Mouse (Mus musculus): ENCODE results near the gene Trim30a. TPM values are rescaled to one million over a fixed set of nuclear protein-coding genes. Genes with fewer than 3 reads are reported as not detected.

The Trim30a gene
- polyA plus RNA-seq, 1 experiment = 1.6 TPM

GRCm38 (mm10) chr7:104401140-104401539 is 63.9 kb downstream of the Trim30a start:
- H3K27ac ChIP-seq (ENCODE audit: insufficient read depth, low read length) = no peak overlapping the region
- no peak for TF ChIP-seq CTCF (IDR thresholded peaks at IDR 0.05; ENCODE audit: borderline replicate concordance, insufficient read depth, low read depth, low read length)
- TF ChIP-seq POLR2A (IDR thresholded peaks at IDR 0.05; ENCODE audit: borderline replicate concordance, insufficient read depth, low read length) = no peak
- H3K4me3 ChIP-seq (replicated peaks; ENCODE audit: insufficient read depth, low read depth, low read length) = no peak overlapping the region
- H3K27me3 ChIP-seq (ENCODE audit: control insufficient read depth, insufficient read depth, low read length) = no peaks in the 10 kb centered on the region
- DNase-seq = no peak
- no peaks in the 10 kb centered on the region for H3K4me1 ChIP-seq (ENCODE audit: control insufficient read depth, insufficient read depth, low read length)

GRCm38 (mm10) chr7:104400698-104401097 is 64.3 kb downstream of the Trim30a start, which contains the start of gene Trim30c:
Gene Trim30c (minus strand): TSS chr7:104400837.
- WGBS = 64% methylated on average over 1 of the region's 1 CpGs
- Histone ChIP-seq H3K4me1 (ENCODE audit: control insufficient read depth, insufficient read depth, low read length) (no peaks in the 10 kb centered on the region), H3K4me3 (replicated peaks; ENCODE audit: insufficient read depth, low read depth, low read length) (no peak within 1 kb of the TSS), H3K27ac (ENCODE audit: insufficient read depth, low read length) (no peak within 1 kb of the TSS), H3K27me3 (ENCODE audit: control insufficient read depth, insufficient read depth, low read length) (no peaks in the 10 kb centered on the region)
- TF ChIP-seq CTCF (IDR thresholded peaks at IDR 0.05; ENCODE audit: borderline replicate concordance, insufficient read depth, low read depth, low read length) (no peak), POLR2A (IDR thresholded peaks at IDR 0.05; ENCODE audit: borderline replicate concordance, insufficient read depth, low read length) (no peak)
- DNase-seq = no peak

- 64% methylated on average over 1 of the region's 1 CpGs for WGBS
- TF ChIP-seq POLR2A (IDR thresholded peaks at IDR 0.05; ENCODE audit: borderline replicate concordance, insufficient read depth, low read length) = no peak
- TF ChIP-seq CTCF (IDR thresholded peaks at IDR 0.05; ENCODE audit: borderline replicate concordance, insufficient read depth, low read depth, low read length) = no peak
- no peaks in the 10 kb centered on the region for H3K4me1 ChIP-seq (ENCODE audit: control insufficient read depth, insufficient read depth, low read length)
- H3K27me3 ChIP-seq (ENCODE audit: control insufficient read depth, insufficient read depth, low read length) = no peaks in the 10 kb centered on the region
- H3K27ac ChIP-seq (ENCODE audit: insufficient read depth, low read length) = no peak overlapping the region
- H3K4me3 ChIP-seq (replicated peaks; ENCODE audit: insufficient read depth, low read depth, low read length) = no peak overlapping the region
- DNase-seq = no peak
Observed at GRCm38 (mm10) chr7:104398492-104398891, 66.5 kb downstream of the Trim30a start.

- H3K4me1 ChIP-seq (ENCODE audit: control insufficient read depth, insufficient read depth, low read length) = no peaks in the 10 kb centered on the region
- TF ChIP-seq POLR2A (IDR thresholded peaks at IDR 0.05; ENCODE audit: borderline replicate concordance, insufficient read depth, low read length) (no peak), CTCF (IDR thresholded peaks at IDR 0.05; ENCODE audit: borderline replicate concordance, insufficient read depth, low read depth, low read length) (no peak)
- no peak for DNase-seq
- no peaks in the 10 kb centered on the region for H3K27me3 ChIP-seq (ENCODE audit: control insufficient read depth, insufficient read depth, low read length)
- no peak within 1 kb of the TSS for H3K27ac ChIP-seq (ENCODE audit: insufficient read depth, low read length)
- H3K4me3 ChIP-seq (replicated peaks; ENCODE audit: insufficient read depth, low read depth, low read length) = no peak within 1 kb of the TSS
- WGBS = 57% methylated on average over 1 of the region's 1 CpGs
Observed at GRCm38 (mm10) chr7:104369736-104370414, 95.1 kb downstream of the Trim30a start, which contains the start of gene Trim30b. Gene Trim30b (minus strand): TSS chr7:104369884.

GRCm38 (mm10) chr7:104366339-104366738 is 98.7 kb downstream of the Trim30a start:
- Histone ChIP-seq H3K4me3 (replicated peaks; ENCODE audit: insufficient read depth, low read depth, low read length) (no peak overlapping the region), H3K4me1 (ENCODE audit: control insufficient read depth, insufficient read depth, low read length) (no peaks in the 10 kb centered on the region), H3K27ac (ENCODE audit: insufficient read depth, low read length) (no peak overlapping the region), H3K27me3 (ENCODE audit: control insufficient read depth, insufficient read depth, low read length) (no peaks in the 10 kb centered on the region)
- TF ChIP-seq POLR2A (IDR thresholded peaks at IDR 0.05; ENCODE audit: borderline replicate concordance, insufficient read depth, low read length) (no peak), CTCF (IDR thresholded peaks at IDR 0.05; ENCODE audit: borderline replicate concordance, insufficient read depth, low read depth, low read length) (no peak)
- DNase-seq = no peak

Other genes with a start within 250 kb of the Trim30a start
- 0.55 and 0.56 TPM in 2 replicates for gene Trim6, start 246.4 kb downstream of the Trim30a start, polyA plus RNA-seq (2012; rRNA removed)
- 2.7 and 3.2 TPM in 2 replicates for gene Trim34a, start 220.7 kb downstream of the Trim30a start, polyA plus RNA-seq (2012; rRNA removed)
- gene Trim5, start 177.1 kb downstream of the Trim30a start, polyA plus RNA-seq (2012; rRNA removed) = 0.28 and 0.33 TPM in 2 replicates
- 3.3 and 3.8 TPM in 2 replicates for gene Trim12a, start 149.7 kb downstream of the Trim30a start, polyA plus RNA-seq (2012; rRNA removed)
- gene Trim34b, start 135.7 kb downstream of the Trim30a start, polyA plus RNA-seq (2012; rRNA removed) = not detected in 2 replicates
- 1.3 TPM in 2 replicates for gene Trim12c, start 111.8 kb downstream of the Trim30a start, polyA plus RNA-seq (2012; rRNA removed)
- gene Trim30b, start 95.3 kb downstream of the Trim30a start, polyA plus RNA-seq (2012; rRNA removed) = 0.03 and 0.11 TPM in 2 replicates
- not detected in 2 replicates for gene Trim30c, start 64.4 kb downstream of the Trim30a start, polyA plus RNA-seq (2012; rRNA removed)
- gene Trim30d, start 42.7 kb upstream of the Trim30a start, polyA plus RNA-seq (2012; rRNA removed) = 0.88 and 1.0 TPM in 2 replicates
- not detected in 2 replicates for gene Olfr651, start 84.9 kb upstream of the Trim30a start, polyA plus RNA-seq (2012; rRNA removed)
- not detected in 2 replicates for gene Olfr652, start 95.7 kb upstream of the Trim30a start, polyA plus RNA-seq (2012; rRNA removed)
- gene Olfr653, start 112.1 kb upstream of the Trim30a start, polyA plus RNA-seq (2012; rRNA removed) = not detected in 2 replicates
- gene Olfr654, start 121.8 kb upstream of the Trim30a start, polyA plus RNA-seq (2012; rRNA removed) = not detected in 2 replicates
- 0.11 and 0.16 TPM in 2 replicates for gene Olfr655, start 136.6 kb upstream of the Trim30a start, polyA plus RNA-seq (2012; rRNA removed)
- gene Olfr656, start 148.8 kb upstream of the Trim30a start, polyA plus RNA-seq (2012; rRNA removed) = not detected in 2 replicates
- not detected in 2 replicates for gene Olfr657, start 159.6 kb upstream of the Trim30a start, polyA plus RNA-seq (2012; rRNA removed)
- gene Olfr658, start 182.1 kb upstream of the Trim30a start, polyA plus RNA-seq (2012; rRNA removed) = 0.25 and 0.52 TPM in 2 replicates
- gene Olfr659, start 201.6 kb upstream of the Trim30a start, polyA plus RNA-seq (2012; rRNA removed) = not detected in 2 replicates
- not detected in 2 replicates for gene Olfr661, start 221.3 kb upstream of the Trim30a start, polyA plus RNA-seq (2012; rRNA removed)